Mouse (Mus musculus): ENCODE data around the gene Pla2g4b. TPM values are rescaled to one million over a fixed set of nuclear protein-coding genes. Genes with fewer than 3 reads are reported as not detected.

Gene Pla2g4b
- 1 to 10 TPM; 5.7 to 6.8 TPM for total RNA-seq (2021)

GRCm38 (mm10) chr2:120032726-120033467 lies at the start of gene Pla2g4b:
Gene Pla2g4b (plus strand): TSS chr2:120033417.
- DNase-seq: no peak

GRCm38 (mm10) chr2:119985871-119986270 lies 47.3 kb upstream of the Pla2g4b start:
- no peak for DNase-seq

GRCm38 (mm10) chr2:119986369-119986768 lies 46.8 kb upstream of the Pla2g4b start:
- DNase-seq: no peak

- DNase-seq: no peak
These were observed 45.8 kb upstream of the Pla2g4b start for GRCm38 (mm10) chr2:119987441-119987840.

- no peak for DNase-seq
These were observed 44.3 kb upstream of the Pla2g4b start for GRCm38 (mm10) chr2:119988952-119989351.

DNA sequence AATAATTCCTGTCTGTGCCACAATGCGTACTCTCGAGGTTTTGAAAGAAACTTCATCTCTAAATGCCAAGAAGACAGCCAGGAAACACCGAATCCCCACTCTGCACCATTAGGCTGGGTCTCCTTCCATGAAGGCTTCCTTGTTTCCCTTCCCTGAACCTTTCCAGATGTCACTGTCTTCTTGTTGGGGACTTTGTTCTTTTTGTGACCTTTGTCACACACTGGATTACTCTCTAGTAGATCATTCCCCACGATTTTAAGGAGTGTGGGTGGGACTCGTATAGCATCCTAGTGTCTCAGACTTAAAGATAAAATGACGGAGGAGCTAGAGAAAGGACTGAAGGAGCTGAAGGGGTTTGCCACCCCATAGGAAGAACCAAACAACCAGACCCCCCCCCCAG lies 42.3 kb upstream of the Pla2g4b start:
- DNase-seq: no peak

- DNase-seq: no peak
These were observed 40.9 kb upstream of the Pla2g4b start for GRCm38 (mm10) chr2:119992349-119992748.

GRCm38 (mm10) chr2:119993515-119993914 lies 39.7 kb upstream of the Pla2g4b start:
- DNase-seq: no peak

DNA sequence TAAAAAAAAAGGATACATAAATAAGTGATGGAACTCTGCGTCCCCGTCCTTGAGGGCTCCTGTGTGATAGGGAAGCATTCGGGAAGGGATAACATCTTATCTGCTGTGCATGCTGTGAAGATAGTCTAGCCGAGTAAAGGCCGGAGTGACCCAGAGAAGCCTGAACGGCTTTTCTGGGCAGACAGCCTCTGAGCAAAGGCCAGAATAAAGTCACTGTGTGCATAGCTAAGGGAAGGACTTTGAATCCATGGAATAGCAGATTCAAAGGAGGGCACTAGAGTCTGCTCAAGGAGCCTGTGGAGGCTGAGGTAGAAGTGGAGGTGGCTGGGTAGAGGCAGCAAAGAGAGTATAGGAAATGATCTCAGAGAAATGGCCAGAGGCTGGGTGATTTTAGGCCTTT lies 38.4 kb upstream of the Pla2g4b start:
- DNase-seq: no peak

DNA sequence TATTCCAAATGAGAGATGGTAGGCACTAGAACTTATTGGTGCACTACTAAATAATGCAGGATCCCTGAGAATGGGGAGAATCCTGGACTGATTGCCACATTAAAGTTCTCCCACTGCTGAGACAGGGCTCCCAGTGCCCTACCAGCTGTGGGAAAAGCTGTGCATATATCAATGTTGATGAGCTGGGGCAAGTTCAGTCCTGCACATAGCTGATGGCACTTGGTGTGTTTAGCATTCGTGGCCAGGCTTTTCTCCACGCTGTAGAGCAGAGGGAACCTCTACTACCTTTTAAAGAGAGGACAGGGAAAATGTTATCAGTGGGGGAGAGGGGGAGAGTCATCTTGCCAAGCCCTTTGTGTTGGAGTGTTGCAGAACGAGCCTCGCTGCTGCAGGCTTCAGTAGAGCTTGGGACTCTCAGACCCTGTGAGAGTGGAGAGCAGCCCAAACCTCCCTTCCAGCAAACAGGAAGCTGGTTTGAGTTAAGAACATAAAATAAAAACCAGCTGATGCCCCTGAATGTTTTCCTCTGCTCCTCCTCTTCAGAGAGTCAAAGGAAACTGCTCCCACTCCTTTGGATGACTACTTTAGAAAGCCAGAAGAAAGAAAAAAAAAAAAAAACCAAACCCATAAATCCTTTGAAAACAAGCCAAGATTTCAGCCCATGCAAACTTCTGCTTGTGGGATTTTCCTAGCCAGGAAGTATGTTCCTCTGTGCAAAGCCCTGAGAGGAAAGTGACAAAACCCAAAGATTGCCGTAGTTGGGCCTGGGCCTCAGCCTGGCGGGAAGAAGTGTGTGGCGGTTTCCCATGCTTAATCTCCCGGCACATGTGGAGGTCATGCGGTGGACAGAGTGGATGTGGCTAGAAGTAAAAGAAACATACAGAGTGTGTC lies 37.6 kb upstream of the Pla2g4b start:
- no peak for DNase-seq

DNA sequence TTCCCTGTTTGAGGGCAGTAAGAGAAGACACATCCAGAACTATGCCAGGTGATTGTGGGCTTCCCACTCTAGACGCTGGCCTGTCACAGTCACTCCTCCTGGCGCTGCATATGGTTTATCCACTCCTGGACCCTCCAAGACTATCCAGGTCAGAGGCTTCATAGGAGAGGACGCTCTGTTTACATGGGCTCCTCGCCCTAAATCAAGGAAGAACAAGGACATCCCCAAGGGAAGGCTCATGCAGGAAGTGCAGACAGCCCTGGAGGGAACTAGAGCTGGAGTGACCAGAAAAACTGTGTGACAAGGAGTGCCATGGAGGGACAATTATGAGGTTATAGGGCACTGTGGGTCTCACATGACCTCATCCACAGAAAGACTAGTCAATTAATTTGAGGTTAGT lies 35.9 kb upstream of the Pla2g4b start:
- no peak for DNase-seq

- no peak for DNase-seq
These were observed 33.5 kb upstream of the Pla2g4b start for GRCm38 (mm10) chr2:119999731-120000130.

DNA sequence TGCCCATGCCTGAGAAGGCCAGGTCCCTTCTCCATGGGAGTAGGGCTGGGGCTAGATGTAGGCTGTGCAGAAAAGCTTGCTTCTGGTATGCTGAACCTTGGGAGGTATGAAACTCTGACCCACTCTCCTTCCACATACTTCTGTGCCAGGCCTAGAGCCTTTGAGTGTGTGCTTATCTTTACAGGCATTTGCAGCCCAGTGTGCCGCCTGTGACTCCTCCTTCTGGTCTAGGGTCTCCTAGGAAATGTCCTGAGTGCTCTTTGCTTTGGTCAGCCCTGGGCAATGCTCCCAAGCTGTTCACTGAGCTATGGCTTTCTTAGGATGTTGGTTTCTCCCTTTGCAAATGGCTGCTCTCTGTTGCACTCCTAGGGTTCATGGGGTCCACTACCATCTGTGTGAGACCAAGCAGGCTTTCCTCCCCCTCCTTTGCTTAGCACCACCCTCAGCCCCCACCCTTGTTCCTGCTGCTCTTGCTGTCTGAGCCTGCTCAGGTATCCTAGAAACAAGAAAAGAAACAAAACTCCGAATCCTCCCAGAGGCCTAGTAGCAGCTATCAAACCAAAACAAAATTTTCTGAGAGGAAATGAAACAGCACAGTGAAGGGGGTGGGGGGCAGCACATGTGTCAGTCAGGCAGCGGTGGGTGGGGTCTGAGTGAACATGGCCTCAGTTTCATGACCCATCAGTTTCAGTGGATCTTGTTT lies 32.2 kb upstream of the Pla2g4b start:
- no peak for DNase-seq

- DNase-seq: no peak
These were observed 31.3 kb upstream of the Pla2g4b start for GRCm38 (mm10) chr2:120001956-120002355.

DNA sequence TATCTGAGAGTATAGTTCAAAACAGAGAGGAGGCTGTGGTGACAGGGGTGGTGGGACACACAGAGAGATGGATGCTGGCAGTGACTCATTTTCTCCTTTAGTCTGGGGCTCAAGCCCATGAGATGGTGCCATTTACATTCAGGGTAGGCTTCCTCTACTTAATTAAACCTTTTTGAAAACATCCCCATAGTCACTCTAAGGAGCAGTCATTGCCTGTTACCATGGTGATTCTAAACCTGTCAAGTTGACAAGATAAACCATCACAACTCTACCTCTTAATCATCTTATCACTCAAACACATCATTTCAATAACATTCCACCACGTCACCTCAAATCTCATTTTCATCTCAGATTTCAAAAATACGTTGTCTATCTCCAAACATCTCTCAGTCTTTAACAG lies 29.2 kb upstream of the Pla2g4b start:
- DNase-seq: no peak

- DNase-seq: no peak
These were observed 26.5 kb upstream of the Pla2g4b start for GRCm38 (mm10) chr2:120006696-120007095.

DNA sequence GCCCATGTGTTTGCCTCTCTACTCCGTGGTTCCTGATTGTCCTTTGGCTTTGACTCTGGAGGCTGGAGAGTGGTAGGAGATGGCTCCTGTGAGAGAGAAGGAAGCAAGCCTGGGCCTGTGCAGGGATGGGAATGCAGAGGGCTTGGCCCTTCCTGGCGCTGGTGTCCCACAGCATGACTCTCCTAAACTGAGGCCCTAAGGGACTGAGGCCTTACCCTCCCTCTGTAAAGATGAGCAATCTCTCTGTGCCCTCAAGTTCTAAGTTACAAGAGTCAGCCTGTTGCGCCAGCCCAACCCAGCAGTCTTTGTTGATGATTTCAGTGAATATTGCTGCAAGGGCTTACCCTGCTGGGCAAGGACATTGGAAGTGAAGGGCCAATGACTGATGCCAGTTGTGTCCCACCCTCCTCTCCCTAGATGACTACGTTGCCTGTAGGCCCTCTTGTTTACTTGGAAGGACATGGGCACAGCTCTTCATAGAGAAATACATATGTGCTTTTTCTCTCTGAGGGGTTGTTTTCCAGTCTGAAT lies 25.5 kb upstream of the Pla2g4b start:
- no peak for DNase-seq

DNA sequence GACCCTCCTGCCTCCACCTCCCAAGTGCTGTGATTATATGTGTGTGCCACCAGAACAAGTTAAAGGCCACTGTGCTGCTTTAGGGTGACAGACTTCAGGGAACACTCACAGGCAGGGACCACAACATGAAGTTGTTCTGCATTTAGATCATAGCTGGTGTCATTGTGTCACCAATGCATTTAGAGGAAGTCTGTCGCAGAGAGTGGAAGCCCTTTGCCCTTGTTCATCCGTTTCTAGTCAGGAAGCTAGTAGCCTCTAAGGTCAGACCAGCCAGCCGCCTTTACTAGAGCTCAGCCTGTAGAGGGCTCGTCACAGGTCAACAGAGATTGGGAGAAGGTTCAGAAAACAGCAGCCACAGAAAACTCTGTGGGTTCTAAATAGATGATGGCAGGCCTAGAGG lies 24.5 kb upstream of the Pla2g4b start:
- DNase-seq: no peak

DNA sequence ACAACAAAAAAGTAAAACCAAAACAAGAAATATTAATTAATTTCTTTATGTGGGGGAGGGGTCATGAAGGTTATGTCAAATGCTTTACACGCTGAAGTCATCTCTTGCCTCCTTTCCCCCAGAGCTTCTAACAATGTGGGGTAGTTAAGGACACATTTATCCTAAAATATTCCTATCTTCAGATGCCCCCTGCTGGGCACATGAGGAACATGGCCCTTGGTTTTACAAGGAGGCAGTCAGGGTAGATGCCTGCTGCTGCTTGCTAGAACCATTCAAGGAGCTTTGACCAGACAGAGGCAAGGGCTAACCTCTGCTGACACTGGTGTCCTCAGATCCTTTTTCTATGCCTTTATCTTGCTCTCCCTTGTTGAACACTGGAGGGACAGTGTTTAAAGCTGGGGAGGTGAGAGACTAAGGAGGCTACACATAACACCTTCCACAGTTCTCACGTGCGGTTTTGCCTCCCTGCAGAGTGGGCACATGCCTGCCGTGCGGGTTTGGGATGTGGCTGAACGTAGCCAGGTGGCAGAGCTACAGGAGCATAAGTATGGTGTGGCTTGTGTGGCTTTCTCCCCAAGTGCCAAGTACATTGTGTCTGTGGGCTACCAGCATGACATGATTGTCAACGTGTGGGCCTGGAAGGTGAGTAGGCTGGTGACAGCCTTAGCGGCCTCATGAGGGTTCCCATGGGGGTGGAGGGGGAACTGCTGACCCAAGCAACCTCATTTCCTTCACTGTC lies 21.6 kb upstream of the Pla2g4b start:
- peak; percentile 36 to 54 for DNase-seq

DNA sequence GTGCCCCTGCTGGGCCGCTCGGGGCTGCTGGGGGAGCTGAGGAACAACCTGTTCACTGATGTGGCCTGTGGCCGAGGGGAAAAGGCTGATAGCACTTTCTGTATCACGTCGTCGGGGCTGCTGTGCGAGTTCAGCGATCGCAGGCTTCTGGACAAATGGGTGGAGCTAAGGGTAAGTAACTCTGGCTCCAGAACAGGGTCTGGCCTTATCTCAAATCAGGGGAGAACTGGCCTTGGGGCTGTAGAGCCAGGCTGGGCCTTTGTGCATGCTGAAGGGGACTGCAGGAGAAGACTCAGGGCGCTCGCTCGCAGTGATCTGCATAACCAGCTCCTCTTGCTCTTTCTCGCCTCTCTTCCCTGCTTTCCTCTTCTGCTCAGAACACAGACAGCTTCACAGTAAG lies 20.3 kb upstream of the Pla2g4b start:
- no peak for DNase-seq

DNA sequence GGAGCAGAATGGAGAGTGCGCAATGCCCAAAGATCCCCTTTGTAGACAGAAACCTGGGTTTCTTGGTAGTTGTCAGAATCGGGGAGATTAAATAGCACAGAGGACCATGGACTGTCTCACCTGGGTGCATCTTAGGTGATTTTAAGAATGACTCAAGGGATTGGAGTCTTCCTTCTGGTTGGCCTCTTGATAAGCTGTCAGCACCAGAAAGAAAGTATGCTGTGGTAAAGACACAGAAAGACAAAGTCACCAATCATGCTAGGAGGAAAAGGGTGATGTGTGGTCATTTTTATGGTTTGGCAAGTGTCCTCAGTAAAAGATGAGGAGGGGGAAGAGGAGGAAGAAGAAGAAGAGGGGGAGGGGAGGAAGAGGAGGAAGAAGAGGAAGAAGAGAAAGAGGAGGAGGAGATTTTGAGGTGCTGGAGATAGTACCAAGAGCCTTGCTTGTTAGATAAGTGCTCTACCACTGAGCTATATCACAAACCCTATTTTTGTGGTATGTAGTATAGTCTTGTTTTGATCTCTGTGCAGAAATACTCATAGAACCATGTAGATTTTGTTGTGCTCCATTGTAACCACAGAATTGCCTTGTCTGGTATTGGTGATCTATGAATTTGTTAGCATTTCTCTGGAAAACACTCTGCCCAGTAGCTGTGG lies 19.3 kb upstream of the Pla2g4b start:
- DNase-seq: no peak

GRCm38 (mm10) chr2:120015882-120016281 lies 17.3 kb upstream of the Pla2g4b start:
- no peak for DNase-seq
